Mouse (Mus musculus) hindbrain, embryonic 11.5 days (tissue): ENCODE measurements at regions not wholly inside any gene's neighbourhood (a gene's known extent, or its start where the extent isn't known, plus 50 kb on each side); places are given as distances from the start of the nearest gene placed in this dataset.

Experiments used
- ATAC-seq: fragments of 200-750 bp; cut with Nextera tagmentation; 2 replicates; pipeline ENCODE4 v1.8.0; 2017; ENCODE audit warnings: mild to moderate bottlenecking, moderate TSS enrichment, moderate library complexity; ENCODE audit not compliant: low FRiP score
- DNase-seq: peaks from one replicate; pipeline ENCODE4 v3.0.0-alpha.2; 2015; ENCODE audit warnings: low spot score
- H3K27ac ChIP-seq: fragments of 300-500 bp; sonication (generic); 2 replicates; pipeline ENCODE4 v1.5.1; 2014; ENCODE audit warnings: mild to moderate bottlenecking, low read depth, low read length
- H3K27me3 ChIP-seq: fragments of 300-500 bp; sonication (generic); 2 replicates; pipeline ENCODE4 v1.6.1; 2014; ENCODE audit warnings: mild to moderate bottlenecking, low read length, moderate library complexity, mixed read lengths; ENCODE audit not compliant: control insufficient read depth, insufficient read depth
- H3K36me3 ChIP-seq: fragments of 300-500 bp; sonication (generic); 2 replicates; pipeline ENCODE4 v1.6.1; 2014; ENCODE audit warnings: mild to moderate bottlenecking, low read length, moderate library complexity, mixed read lengths; ENCODE audit not compliant: control insufficient read depth, insufficient read depth
- H3K4me1 ChIP-seq: fragments of 300-500 bp; sonication (generic); replicated peaks from 2 replicates; pipeline ENCODE4 v1.6.1; 2014; ENCODE audit warnings: low read length, mixed read lengths; ENCODE audit not compliant: control insufficient read depth, insufficient read depth
- H3K4me2 ChIP-seq: fragments of 300-500 bp; sonication (generic); replicated peaks from 2 replicates; pipeline ENCODE4 v1.6.1; 2014; ENCODE audit warnings: mild to moderate bottlenecking, low read depth, low read length
- H3K4me3 ChIP-seq: fragments of 300-500 bp; sonication (generic); 2 replicates; pipeline ENCODE4 v1.5.1; 2014; ENCODE audit warnings: low read depth, low read length
- H3K9ac ChIP-seq: fragments of 300-500 bp; sonication (generic); 2 replicates; pipeline ENCODE4 v1.6.1; 2014; ENCODE audit warnings: low read depth, low read length
- H3K9me3 ChIP-seq: fragments of 300-500 bp; sonication (generic); 2 replicates; pipeline ENCODE4 v1.6.1; 2016; ENCODE audit warnings: low read length; ENCODE audit not compliant: control insufficient read depth
- WGBS: fragments of 180-500 bp; shearing (Covaris S2); extraction: QIAGEN DNeasy Blood & Tissue Kit; methylation state at CpG from one replicate; pipeline ENCODE4 v1.1.7; 2014; 5-methylcytosine and 5-hydroxymethylcytosine counted together

GRCm38 (mm10) chr3:99047156-99047555, 93.7 kb upstream of the Wars2 start:
- 70% methylated on average over 5 of the region's 5 CpGs for WGBS
- DNase-seq (no peak), ATAC-seq (no peak)
- Histone ChIP-seq H3K4me1 (no peaks in the 10 kb centered on the region), H3K27ac (no peak overlapping the region), H3K4me2 (no peak overlapping the region), H3K9me3 (no peaks in the 10 kb centered on the region), H3K27me3 (no peaks in the 10 kb centered on the region), H3K4me3 (no peak overlapping the region), H3K36me3 (no peaks in the 10 kb centered on the region), H3K9ac (no peak overlapping the region)

GRCm38 (mm10) chr3:99049305-99049704, 91.6 kb upstream of the Wars2 start:
- Histone ChIP-seq H3K4me2 (no peak overlapping the region), H3K9me3 (no peaks in the 10 kb centered on the region), H3K36me3 (no peaks in the 10 kb centered on the region), H3K9ac (no peak overlapping the region), H3K4me3 (no peak overlapping the region), H3K27me3 (no peaks in the 10 kb centered on the region), H3K4me1 (no peaks in the 10 kb centered on the region), H3K27ac (no peak overlapping the region)
- ATAC-seq = no peak
- DNase-seq = no peak
- 72% methylated on average over 2 of the region's 2 CpGs for WGBS

GRCm38 (mm10) chr3:99052176-99052575, 88.7 kb upstream of the Wars2 start:
- Histone ChIP-seq H3K36me3 (no peaks in the 10 kb centered on the region), H3K9me3 (no peaks in the 10 kb centered on the region), H3K4me2 (no peak overlapping the region), H3K9ac (no peak overlapping the region), H3K27ac (no peak overlapping the region), H3K4me1 (no peaks in the 10 kb centered on the region), H3K4me3 (no peak overlapping the region), H3K27me3 (no peaks in the 10 kb centered on the region)
- ATAC-seq = no peak
- whole genome bisulfite sequencing = 90% methylated on average over 4 of the region's 4 CpGs
- no peak for DNase-seq

- Histone ChIP-seq H3K27me3 (no peaks in the 10 kb centered on the region), H3K9ac (no peak overlapping the region), H3K27ac (no peak overlapping the region), H3K4me1 (no peaks in the 10 kb centered on the region), H3K36me3 (no peaks in the 10 kb centered on the region), H3K4me2 (no peak overlapping the region), H3K9me3 (no peaks in the 10 kb centered on the region), H3K4me3 (no peak overlapping the region)
- 0 out of 2 replicates have a peak, but pooled peaks have one; percentile 67 for ATAC-seq
- WGBS = 70% methylated on average over 3 of the region's 3 CpGs
- DNase-seq = no peak
Observed at GRCm38 (mm10) chr3:99067168-99067567, 73.7 kb upstream of the Wars2 start.
